Mouse (Mus musculus) adipocyte (in vitro differentiated cells): ENCODE measurements around the gene Selenbp1.
"Not testable (repeated sequence)": the region's sequence is repeated elsewhere in the genome, so short reads cannot be mapped to it uniquely, and the experiment has no call there.

Source experiments
- DNase-seq: peaks from one replicate; pipeline ENCODE4 v3.0.0-alpha.2; 2016; ENCODE audit warnings: low spot score

Selenbp1 gene

GRCm38 (mm10) chr3:94932279-94932678 is 577 bp upstream of the Selenbp1 start:
- DNase-seq, result not testable (repeated sequence)

GRCm38 (mm10) chr3:94933604-94934003 is 748 bp downstream of the Selenbp1 start:
- not testable (repeated sequence) for DNase-seq

GRCm38 (mm10) chr3:94934564-94934963 is 1.7 kb downstream of the Selenbp1 start:
- not testable (repeated sequence) for DNase-seq

GRCm38 (mm10) chr3:94935332-94935731 is 2.5 kb downstream of the Selenbp1 start:
- peak; percentile 84 for DNase-seq

- not testable (repeated sequence) for DNase-seq
Measured at GRCm38 (mm10) chr3:94936147-94936546, 3.3 kb downstream of the Selenbp1 start.

GRCm38 (mm10) chr3:94937194-94937593 is 4.3 kb downstream of the Selenbp1 start:
- DNase-seq, result not testable (repeated sequence)

- not testable (repeated sequence) for DNase-seq
Measured at GRCm38 (mm10) chr3:94940033-94940432, 7.2 kb downstream of the Selenbp1 start.

GRCm38 (mm10) chr3:94942211-94942967 is 9.5 kb downstream of the Selenbp1 start:
- not testable (repeated sequence) for DNase-seq

- DNase-seq, result not testable (repeated sequence)
Measured at GRCm38 (mm10) chr3:94943706-94944105, 10.8 kb downstream of the Selenbp1 start.

- no peak for DNase-seq
Measured at GRCm38 (mm10) chr3:94948066-94948614, 15.3 kb downstream of the Selenbp1 start.

- peak; percentile 31 for DNase-seq
Measured at GRCm38 (mm10) chr3:94949645-94950044, 16.8 kb downstream of the Selenbp1 start.

- DNase-seq, result no peak
Measured at GRCm38 (mm10) chr3:94952806-94953205, 19.9 kb downstream of the Selenbp1 start.

- DNase-seq, result no peak
Measured at GRCm38 (mm10) chr3:94953384-94953763, 20.5 kb downstream of the Selenbp1 start.

- DNase-seq, result peak; percentile 97
Measured at GRCm38 (mm10) chr3:94953764-94954616, 21.1 kb downstream of the Selenbp1 start, which contains the start of gene Rfx5. TSS of gene Rfx5 (plus strand) at chr3:94954075.

- no peak for DNase-seq
Measured at GRCm38 (mm10) chr3:94958295-94958694, 25.4 kb downstream of the Selenbp1 start.

GRCm38 (mm10) chr3:94959871-94960270 is 27.0 kb downstream of the Selenbp1 start:
- no peak for DNase-seq

GRCm38 (mm10) chr3:94960322-94960721 is 27.5 kb downstream of the Selenbp1 start:
- DNase-seq, result no peak

- DNase-seq, result no peak
Measured at GRCm38 (mm10) chr3:94964989-94965388, 32.1 kb downstream of the Selenbp1 start.

- no peak for DNase-seq
Measured at GRCm38 (mm10) chr3:94965878-94966277, 33.0 kb downstream of the Selenbp1 start.

- no peak for DNase-seq
Measured at GRCm38 (mm10) chr3:94972552-94972951, 39.7 kb downstream of the Selenbp1 start.

- no peak for DNase-seq
Measured at GRCm38 (mm10) chr3:94973620-94974019, 40.8 kb downstream of the Selenbp1 start.

- DNase-seq, result no peak
Measured at GRCm38 (mm10) chr3:94974026-94974527, 41.2 kb downstream of the Selenbp1 start.
